Mouse (Mus musculus) heart, postnatal 25 days (tissue): ENCODE measurements around the gene Zfp980. TPM values are rescaled to one million over a fixed set of nuclear protein-coding genes. Genes with fewer than 3 reads are reported as not detected.
"Not testable (repeated sequence)": the region's sequence is repeated elsewhere in the genome, so short reads cannot be mapped to it uniquely, and the experiment has no call there.

Experiments used
- DNase-seq: peaks from one replicate; pipeline ENCODE4 v3.0.0; 2022; ENCODE audit warnings: low spot score
- intact Hi-C: fragments of 180-260 bp; cut with DNase I; formaldehyde crosslinking; loops from one replicate; pipeline ENCODE4 v1.15.1; 2025
- total RNA-seq, 2 experiments: library from RNA; stranded (reverse); gene quantifications; 2 replicates each; pipeline ENCODE4 v1.2.3; 2021

The Zfp980 gene
- under 1 TPM in 1 of 2 experiments, not detected in 1; 0.34 TPM for total RNA-seq

DNA sequence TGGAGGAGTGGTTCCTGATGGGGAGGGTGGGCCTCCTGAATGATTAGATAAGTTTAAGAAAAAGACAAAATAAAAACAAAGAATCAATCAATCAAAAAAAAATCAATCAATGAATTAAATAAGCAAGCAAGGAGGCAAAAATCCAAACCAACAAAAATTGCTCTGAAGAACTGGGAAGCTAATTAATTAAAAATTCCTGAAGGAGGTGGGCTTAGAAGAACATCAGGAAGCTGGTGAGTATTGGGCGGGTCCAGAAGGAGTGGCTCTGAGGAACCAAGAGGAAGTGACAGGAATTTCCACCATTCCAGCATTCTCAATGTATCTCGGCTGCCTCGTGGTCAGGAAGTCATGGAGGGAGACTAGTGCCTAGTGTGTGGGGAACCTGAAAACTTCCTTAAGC lies at the start of gene Zfp980:
Gene Zfp980 (plus strand): TSS at position 301 of the 400 bp plus-strand sequence.
- intact Hi-C loops, DNase-seq: not testable (repeated sequence)

DNA sequence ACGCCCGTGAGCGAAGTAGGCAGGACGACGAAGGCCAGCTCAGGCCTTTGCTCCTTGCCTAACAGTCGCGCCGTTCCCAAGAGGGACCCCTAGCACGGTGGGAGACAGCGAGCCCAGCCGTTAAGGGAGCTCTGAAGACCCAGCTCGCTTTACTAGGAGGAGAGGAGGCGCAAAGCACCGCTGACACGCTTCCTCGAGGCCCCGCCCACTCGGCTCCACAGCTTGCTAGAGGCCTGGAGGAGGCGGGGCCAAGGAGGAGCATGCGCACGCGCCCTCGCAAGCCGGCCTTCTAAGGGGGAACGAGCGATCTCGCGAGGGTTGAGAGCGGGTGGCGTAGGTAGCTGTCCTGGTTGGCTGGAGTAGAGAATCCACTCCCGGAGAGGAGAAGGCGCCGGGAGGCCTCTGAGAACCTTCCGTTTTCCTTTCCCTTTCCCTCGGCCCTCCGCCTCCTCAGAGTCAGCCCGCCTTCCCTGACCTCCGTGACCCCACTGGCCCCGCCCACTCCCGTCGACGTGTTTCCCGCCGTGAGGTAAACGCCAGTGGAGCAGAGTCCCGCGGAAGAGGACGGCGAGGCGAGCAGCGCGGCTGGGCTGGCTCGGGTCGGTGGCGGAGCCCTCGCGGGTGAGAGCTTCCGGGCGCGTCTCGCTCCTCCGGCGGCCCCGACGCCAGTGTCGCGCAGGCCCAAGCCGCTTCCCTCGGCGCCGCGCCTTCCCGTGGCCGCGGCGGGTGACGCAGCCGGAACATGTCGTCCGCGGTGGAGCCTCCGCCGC lies 29.9 kb upstream of the Zfp980 start:
- intact Hi-C loops, DNase-seq: not testable (repeated sequence)

DNA sequence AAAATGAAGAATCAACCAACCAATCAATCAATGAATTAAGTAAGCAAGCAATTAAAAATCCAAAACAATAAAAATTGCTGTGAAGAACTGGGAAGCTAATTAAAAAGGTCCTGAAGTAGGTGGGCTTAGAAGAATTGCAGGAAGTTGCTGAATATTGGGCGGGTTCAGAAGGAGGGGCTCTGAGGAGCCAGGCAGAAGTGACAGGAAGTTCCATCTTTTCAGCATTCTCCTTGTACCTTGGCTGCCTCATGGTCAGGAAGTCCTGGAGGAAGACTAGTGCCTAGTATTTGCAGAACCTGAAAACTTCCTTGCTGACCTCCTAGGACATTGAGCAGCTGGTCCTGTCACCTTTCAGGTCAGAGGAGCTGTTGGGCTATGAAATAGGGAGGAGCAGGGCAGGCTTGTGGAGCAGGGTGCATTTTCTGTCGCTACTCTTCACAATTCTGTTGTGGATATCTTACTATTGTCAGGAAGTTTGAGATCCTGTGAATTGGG lies 3.8 kb downstream of the Zfp980 start:
- intact Hi-C loops, DNase-seq: not testable (repeated sequence)

DNA sequence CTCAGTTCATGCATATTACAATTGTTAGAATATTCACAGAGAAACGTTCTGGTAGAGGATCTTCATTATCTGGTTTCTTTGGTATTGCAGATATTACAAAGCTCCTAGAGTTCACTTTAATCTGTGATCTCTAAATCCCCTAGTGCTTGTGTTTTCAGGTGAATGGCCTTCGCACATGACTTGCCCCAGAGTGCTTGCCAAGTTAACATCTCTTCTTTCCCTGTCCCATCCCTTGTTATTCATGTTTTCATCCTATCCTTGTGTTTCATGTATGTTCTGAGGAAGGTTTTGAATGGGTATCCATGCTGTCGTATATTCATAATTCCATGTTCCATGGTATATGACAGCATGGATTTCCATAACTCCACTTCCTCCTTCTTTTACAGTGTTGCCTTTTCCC lies 9.7 kb downstream of the Zfp980 start:
- intact Hi-C loops, DNase-seq: not testable (repeated sequence)

DNA sequence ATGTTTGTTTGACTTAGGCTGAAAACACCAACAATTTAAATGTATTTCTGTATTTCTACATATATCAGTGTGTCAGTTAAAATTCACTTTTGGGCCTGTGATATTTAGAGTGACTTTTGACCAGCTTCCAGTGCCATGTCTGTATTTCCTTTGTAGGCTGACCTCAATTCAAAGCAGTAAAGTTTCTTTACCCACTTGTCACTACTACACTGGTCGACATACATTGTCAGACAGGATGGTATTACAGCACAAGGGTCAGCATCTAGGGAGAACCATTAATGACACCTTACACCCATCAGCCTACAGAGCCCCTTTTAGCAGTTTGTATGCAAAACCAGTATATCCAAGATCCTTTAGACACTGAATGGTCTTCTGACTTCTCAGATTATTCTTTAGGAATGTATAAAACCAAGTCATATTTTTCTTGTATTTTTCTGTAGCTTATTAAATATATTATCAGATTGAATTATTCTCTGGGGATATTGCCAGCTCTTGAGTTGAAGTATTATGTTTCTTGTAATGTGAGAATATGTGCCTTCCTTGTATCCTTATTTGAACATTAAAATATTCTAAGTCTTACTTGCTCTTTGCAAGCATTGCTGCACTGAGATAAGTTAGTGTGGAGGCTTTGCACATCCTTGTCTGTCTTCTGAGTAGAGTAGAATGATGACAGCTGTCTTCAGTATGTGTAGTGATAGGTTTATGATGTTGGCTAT lies 10.3 kb downstream of the Zfp980 start:
- intact Hi-C loops: not testable (repeated sequence)

DNA sequence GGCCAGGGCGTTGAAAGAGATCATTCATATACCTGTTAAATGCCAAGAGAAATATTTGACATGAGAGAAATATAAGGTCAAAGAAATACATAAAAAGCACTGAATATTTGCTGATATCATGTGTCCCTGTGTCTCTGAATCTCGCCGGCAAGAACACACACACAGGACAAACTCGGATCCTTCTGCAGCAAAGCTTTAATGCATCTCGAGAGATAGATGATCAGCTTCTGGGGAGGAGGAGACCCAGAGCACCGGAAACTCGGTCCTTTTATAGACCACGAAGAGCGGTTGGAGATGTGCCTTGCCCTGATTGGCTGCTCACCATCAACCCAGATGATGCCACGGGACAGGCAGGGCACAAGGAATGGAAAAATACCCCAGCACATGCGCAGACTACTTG lies 11.5 kb downstream of the Zfp980 start:
- DNase-seq, intact Hi-C loops: not testable (repeated sequence)

More for the DNA sequence above, 10.3 kb downstream of the Zfp980 start:
- DNase-seq: not testable (repeated sequence)

DNA sequence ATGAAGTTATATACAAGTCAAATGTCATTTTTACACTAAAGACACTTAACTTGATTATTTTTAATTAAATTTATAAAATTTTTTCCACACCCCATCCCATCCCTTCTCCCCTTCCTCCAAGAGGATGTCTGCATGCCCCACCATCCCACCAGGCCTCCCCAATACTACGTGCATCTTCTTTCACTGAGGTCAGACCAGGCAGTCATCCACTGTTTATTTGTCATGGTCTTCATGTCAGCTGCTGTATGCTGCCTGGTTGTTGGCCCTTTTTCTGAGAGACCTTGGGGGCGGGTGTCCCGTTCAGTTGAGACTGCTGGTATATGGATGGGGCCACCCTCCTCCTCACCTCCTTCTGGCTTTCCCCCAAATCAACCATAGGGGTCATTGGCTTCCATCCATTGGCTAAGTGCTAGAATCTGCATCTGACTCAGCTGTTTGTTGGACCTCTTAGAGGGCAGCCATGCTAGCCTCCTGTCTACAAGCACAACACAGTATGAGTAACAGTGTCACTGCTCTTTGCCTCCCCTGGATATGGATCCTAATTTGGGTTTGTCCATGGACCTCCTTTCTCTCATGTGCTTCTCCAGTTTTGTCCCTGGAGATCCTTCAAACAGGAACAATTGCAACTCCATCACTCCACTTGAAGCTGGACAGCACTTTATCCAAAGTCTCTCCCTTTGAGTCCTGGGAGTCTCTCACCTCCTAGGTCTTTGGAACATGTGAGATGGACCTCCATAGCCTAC lies 12.7 kb downstream of the Zfp980 start:
- DNase-seq, intact Hi-C loops: not testable (repeated sequence)

DNA sequence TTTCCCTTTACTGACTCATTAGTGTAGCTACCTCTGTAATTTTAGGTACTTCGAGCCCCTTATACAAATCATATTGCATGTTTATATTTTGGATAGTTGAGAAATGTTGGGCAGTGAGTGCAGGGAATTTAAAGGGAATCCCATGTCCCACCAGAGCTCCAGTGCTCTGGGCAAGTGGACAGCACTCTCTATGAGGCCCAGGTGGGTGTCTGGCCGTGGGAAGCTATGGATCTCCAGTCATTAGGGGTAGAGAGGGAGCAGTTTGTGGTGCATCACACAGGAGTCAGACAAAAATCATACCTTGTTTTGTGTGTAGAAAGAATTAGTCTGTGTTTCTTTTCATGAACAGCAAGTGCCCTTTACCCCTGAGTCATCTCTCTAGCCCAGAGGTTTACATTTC lies 15.6 kb downstream of the Zfp980 start:
- DNase-seq, intact Hi-C loops: not testable (repeated sequence)

DNA sequence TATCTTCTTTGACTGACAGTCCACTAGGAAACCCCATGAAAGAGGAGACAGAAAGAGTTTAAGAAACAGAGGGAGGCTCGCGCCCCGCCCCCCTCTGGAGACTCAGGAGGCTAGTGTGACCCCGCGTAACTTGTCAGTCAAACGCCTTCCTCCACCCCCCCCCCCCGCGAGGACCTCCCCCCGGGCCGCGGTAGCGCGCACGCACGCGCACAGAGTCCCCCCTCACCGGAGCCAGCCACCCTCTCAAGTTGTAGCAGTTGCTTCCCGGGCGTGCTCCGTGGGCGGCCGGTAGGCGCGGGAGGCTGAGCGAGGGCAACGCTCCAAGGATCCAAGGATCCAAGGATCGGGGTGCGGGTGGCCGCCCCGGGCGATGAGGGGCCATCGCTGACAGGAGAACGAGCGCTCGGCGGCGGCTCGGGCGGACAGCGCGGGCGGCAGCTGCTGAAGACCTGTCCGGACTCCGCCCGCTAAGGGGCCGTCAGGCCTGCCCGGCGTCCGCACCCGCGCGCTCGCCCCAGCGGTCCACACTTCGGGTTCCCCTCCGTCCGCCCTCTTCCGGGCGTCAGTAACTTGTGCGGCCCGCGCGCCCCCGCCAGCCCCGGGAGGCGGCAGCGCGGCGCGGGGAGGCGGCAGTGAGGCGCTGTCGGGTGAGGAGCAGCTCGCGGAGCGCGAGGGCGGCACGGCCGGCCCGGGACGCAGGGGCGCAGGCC lies 74.6 kb downstream of the Zfp980 start:
- intact Hi-C loops, DNase-seq: not testable (repeated sequence)

DNA sequence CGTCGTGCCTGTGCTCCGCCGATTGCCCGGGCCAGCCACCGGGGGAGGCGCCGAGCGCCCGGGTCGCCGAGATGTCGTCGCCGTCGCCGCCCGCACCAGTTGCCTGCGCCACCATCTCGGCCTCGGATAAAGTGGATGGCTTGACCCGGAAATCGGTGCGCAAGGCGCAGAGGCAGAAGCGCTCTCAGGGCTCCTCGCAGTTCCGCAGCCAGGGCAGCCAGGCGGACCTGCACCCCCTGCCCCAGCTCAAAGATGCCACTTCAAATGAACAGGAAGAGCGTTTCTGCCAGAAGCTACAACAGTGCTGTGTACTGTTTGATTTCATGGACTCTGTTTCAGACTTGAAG lies 75.1 kb downstream of the Zfp980 start:
- DNase-seq, intact Hi-C loops: not testable (repeated sequence)

Other genes starting within 250 kb of the Zfp980 start
- under 1 TPM; 0.31 to 0.49 TPM for gene Zfp990, start 159.9 kb upstream of the Zfp980 start, total RNA-seq
- 1 to 10 TPM; 1.8 to 1.9 TPM for gene Gm13212, start 85.5 kb upstream of the Zfp980 start, total RNA-seq
- gene Zfp986, start 198.1 kb downstream of the Zfp980 start, total RNA-seq: not detected